Mouse (Mus musculus): ENCODE measurements at regions not wholly inside any gene's neighbourhood (a gene's known extent, or its start where the extent isn't known, plus 50 kb on each side); places are given as distances from the start of the nearest gene placed in this dataset.

DNA sequence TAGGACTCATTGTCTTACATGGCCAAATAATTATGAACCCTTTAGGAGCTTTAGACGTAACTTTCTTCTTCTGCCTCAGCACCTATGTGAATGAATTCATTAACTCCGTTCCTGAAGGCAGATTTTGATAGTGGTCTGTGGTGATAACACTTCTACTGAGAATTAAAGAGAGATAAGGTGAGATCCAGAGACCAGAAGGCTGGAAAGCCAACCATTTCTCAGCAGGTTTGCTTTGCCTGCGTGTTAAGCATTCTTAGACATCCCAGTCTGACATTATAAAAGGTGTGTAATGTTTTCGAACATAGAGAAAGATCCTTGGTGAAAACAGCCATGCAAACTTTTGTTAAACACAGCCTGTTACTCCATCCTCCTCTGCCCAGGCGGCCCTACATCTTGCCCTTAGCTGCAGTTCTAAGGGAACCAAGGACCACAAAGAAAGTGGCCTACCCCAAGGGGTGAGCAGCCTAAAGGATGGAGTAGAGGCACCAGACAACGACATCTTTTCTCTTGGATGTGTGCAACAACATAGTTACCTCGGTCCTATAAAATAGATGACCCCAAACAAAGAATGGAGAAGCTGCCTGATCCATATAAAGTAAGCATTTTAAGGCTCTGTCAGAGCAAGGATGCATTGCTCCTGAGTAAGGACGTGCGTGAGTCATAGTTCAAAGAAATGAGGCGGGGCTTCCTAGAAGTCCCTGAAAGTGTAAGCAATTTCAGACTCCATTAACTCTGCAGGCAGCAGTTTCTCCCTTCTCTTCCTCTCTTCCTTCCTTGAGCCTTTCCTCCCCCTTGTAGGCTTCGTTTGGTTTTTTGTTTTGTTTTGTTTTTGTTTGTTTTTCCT, 55.1 kb upstream of the Xpr1 start:
- peak; percentile 55 for DNase-seq (ENCODE audit: extremely low read depth, low read depth)

DNA sequence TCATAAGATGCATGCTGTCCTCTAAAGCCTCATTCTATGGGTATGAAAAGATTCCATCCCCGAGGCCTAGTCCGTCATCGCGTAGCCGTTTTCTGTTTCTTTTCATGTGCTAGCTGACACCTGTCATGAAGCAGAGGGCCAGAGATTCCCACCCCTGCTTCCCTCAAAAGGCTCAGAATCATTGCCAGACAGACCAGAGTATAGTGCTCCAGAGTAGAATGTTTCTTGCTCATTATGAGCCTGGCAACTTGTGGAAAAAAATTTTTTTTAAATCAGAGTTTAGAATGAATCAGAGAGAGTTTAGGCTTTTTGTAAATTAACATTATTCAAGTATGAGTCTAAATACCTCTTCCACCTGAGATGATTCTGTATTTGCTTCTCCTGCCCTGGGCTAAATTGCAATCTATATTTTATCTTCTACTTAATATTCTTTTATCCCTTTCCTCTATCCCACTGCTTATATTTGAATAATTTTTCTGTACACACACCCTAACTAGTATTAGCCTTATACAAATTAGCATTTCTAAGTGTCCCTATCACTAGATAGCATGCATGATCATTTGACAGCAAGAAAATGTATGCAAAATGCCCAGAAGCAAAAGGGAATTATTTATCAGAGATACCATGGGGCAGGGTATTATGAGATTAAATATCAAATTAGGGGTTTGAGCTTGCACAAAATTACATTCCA, 55.9 kb upstream of the Xpr1 start:
- no peak for DNase-seq (ENCODE audit: extremely low read depth, low read depth)

DNA sequence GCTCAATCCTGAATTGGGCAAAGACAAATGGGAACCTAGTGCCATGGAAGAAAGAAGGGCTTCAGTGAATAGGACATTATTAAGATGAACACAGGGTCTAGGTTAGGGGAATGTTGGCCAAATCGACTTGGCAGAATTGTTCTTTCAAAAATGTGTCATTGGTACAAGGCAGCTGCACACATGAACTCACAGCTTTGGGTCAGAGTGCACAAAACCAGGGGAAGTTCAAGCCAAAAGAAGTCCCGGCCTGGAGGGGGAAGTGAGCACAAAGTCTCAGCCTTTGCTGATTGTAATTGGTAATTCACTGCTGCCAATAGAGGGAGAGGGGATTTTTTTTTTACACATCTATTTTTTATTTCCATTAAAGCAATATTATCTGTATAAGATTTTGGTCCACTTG, 57.8 kb upstream of the Xpr1 start:
- no peak for DNase-seq (ENCODE audit: extremely low read depth, low read depth)

DNA sequence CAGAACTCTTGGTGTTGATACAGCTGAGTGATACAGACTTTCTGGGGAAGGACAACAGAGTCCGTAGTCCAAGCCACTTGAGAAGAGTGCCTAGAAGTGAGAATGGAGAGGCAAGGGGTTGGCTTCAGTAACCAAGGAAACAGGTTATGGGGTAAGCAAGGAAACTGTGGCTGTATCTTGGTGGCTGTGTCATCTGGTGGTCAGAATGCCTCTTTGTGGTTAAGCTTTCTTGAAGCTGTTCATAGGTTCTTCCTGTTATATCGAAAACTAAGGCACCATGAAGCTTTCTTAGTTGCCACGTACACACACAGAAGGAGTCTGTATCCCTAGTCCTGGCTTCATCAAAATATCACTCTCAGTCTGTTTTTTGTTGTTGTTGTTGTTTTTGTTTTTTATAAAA, 59.0 kb upstream of the Xpr1 start:
- peak; percentile 24 for DNase-seq (ENCODE audit: extremely low read depth, low read depth)

DNA sequence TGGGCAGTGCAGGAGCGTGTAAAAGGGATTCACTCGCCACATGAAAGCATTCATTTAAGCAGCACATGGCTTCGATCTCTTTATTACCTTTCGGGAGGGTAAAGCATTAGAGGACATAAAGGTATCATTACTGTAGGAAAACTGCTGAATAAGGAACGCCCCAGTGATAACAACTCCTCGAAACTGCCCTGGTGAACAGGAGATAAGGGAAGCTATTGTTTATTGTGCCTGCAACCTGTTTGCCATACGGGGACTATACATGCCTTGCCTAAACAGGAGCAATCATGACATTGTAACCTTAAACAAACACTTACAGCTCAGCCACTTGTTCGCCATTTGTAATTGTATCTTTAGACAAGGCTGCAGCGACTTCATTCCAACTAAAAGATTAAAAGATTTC, 64.9 kb upstream of the Xpr1 start:
- DNase-seq (ENCODE audit: extremely low read depth, low read depth), result no peak

DNA sequence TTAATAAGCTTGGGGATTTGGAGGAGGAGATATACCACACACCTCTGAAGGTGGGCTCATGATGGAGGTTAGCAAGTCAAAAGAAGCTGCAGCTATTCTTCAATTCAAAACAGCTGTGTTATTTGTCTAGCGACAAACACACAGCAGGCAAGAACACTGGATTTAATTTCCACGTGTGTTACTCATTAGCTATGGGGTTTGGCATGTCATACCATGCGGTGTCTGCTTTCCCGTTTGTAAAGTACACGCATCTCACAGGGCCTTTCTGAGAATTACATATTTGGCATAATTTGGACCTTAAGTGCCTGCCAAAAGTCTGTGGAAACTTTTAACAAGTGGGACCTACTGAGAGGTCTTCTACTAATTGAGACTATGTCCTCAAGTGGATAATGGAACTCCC, 65.5 kb upstream of the Xpr1 start:
- DNase-seq (ENCODE audit: extremely low read depth, low read depth), result no peak

DNA sequence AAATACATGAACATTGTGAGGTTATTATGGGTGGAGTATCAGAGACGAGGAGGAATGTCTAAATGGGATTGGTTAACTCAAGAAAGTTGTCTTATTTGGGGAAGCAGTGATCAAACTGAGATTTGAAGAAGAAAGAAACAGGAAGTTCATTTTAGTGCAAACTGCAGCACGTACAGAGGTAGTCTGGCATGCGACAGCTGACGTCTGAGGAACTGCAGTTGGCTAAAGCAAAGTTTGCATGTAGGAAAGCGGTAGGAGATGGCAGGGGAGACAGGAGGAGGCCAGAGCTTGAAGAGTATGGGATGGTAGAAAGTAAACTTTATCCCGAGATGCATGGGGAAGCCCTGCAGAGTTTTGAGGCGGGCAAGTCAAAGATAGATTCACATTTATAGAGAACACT, 66.5 kb upstream of the Xpr1 start:
- DNase-seq (ENCODE audit: extremely low read depth, low read depth), result peak; percentile 33

DNA sequence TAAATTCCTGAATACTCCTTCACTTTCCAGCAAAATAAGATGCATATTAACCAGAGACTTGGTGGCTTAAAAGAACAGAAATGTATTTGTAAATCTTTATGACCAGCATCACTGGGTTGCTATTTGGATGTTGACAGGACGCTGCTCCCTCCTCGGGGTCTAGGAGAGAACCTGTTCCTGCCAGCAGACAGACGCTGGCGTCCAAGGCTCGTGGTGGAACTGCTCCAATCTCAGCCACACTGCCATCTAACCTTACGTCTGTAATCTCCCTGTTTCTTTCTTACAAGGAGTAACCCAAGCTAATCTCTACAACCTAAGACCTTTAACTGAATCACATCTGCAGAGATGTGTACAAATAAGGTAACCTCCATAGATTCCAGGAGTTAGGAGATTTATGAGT, 70.1 kb upstream of the Acbd6 start:
- DNase-seq (ENCODE audit: extremely low read depth, low read depth), result no peak

DNA sequence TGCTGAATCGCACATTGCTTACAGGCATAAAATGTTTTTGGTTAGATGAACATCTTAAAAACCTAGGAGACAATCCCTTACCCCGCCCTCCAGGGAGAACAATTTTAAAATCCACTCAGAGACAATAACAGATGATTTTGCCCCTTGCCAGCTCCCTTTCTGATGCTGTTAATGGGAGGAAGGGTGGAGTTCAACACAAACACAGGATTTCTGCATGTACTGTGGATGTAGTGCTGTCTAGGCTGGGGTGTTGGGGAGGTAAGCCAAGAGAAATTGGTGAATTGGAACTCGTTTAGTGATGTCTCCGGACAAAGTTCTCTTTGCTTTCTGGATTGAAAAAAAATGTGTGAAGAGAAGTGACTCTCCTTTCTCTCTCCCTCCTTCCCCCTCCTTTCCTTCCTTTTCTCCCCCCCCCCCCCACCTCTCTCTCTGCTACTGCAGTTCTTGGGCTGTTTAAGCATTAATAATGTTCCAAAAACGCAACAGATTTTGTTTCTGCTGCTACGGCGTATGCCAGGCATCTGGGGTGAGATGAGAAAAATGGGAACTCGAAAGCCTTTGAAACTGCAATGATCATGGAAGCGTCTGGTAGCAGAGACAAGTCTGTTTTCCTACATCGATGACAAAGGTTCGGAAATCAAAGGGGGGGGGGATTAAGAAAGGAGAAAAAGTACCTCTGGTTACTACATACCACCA, 68.8 kb upstream of the Acbd6 start:
- no peak for DNase-seq (ENCODE audit: extremely low read depth, low read depth)

DNA sequence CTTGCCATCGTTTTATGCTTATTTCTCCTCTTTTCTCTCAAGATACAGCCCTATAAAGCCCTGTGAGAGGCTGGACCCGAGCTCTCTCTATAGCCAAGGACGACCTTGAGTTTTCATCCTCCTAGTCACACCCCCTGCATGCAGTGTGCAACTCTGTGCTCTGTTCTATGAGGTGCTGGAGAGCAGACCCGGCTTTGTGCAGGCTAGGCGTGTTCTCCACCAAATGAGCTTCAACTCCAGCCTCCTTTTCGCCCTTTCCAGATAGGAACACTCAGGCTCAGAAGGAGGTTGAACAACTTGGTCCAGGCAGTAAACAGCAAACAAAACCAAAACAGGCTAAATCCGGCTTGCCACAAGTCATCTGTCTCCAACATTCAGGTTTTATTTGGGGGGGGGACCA, 67.8 kb upstream of the Acbd6 start:
- no peak for DNase-seq (ENCODE audit: extremely low read depth, low read depth)

DNA sequence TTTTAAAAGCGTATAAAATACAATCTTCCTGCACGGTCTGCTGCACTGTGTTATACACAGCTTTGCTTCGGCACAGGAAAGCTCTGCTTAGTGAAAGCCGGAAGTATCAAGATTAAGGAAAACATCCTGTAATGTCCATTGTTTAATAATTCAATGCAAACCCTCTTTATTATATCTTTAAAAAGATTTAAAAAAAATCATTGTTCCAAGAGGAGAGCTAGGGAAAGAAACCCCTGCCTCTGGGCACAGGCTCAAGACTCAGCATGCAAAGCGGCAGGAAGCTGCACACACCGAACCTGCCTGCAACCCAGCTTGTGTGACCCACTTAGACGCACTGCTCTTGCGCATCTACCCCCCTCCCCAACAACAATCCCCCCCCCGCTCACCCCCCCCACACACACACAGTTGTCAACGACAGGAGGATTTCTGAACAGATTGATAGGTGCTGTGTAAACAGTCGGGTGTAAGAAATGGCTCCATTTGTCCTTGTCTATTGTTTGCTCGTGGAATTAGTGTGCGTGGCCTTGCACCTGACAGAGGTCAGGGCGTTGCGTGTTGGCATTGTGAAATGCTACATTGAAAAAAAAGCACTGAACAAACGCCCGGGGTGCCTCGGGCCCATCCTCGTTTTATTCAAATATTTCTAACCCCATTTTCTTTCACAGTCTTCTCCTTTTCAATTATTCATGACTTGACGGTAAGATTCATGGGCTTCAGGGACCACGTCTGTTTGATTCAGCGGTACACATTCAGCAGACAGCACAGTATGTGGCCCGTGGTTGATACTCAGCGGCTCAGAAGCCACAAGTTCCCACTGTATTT, 66.5 kb upstream of the Acbd6 start:
- no peak for DNase-seq (ENCODE audit: extremely low read depth, low read depth)

DNA sequence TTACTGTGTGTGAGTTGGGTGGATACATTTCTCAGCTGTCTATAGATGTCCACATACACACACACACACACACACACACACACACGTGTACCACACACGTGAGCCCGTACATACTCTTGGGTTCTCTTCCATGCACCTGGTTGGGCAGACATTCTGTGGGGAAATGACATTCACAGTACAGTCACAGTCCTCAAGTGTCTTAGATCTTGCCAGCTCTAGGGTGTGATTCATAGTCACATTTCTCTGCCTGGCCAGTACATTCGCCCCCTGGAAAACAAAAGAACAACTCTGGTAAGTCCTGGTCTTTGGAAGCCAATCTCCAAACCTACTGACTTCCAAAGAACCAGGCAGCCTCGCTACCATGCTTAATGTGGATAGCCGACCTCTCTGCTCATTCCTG, 64.6 kb upstream of the Acbd6 start:
- no peak for DNase-seq (ENCODE audit: extremely low read depth, low read depth)

DNA sequence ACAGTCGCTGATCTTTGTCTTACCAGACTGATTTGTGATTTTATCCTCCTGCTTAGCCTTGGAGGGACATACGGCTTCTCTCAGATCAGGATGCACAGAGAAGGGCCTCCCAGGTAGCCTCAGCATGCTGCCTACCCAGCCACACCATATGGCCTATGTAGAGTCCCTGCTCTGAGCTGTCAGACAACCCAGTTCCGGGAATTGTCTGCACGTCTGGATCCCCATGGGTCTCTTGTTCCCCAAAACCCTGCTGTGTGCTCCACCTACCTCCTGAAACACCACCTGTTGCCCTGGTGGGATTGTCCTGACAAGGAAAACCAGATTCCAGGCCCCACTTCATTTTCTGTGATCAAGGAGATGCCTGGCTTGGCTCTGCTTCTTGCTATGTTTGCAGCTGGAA, 64.1 kb upstream of the Acbd6 start:
- no peak for DNase-seq (ENCODE audit: extremely low read depth, low read depth)

DNA sequence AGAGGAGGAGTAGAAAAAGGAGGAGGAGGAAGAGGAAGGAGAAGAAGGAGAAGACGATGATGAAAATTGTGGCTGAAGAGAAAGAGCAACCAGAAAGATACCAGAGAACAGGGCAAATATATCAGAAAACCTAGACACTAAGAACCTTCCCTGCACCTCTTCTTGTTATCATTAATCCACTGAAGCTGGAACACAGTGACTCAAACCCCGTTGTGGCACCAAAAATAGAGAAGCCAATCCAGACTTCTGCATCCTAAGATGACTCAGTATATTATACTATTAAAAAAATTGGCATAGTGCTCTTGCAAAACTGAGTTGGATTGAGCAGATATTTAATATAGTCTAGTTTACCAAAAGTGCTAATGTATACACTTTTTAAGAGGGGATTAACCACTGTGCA, 63.6 kb upstream of the Acbd6 start:
- peak; percentile 11 for DNase-seq (ENCODE audit: extremely low read depth, low read depth)

DNA sequence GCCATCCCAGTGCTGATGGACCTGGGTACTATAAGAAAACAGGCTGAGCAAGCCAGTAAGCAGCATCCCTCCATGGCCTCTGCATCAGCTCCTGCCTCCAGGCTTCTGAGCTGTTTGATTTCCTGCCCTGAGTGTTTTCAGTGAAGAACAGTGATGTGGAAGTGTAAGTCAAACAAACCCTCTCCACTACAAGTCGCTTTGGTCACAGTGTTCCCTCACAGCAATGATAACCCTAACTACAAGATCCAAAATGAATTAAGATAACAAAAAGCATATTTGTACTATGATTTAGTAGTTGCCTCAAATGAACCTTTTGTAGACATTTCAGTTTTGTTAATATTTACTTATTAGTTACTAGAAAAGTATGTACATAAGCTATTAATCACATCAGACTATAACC, 58.2 kb upstream of the Acbd6 start:
- no peak for DNase-seq (ENCODE audit: extremely low read depth, low read depth)

DNA sequence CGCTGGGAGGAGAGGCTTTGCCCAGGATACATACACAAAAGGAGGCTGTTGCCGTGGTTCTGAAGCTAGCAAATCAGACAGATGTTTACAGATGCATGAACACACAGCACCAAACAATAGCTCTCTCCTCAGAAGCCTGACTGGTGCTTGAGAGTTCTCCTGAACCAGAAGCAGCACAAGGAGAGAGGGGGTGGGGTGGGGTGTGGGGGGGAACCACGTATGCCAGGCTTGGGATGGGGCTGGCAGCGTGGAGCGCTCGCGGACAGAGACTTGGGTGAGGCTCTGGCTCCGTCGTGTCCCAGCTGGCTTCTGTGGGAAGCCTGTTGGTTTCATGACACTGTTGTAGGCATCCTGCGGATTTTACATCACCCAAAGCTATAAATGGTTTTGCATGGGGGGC, 55.1 kb upstream of the Acbd6 start:
- no peak for DNase-seq (ENCODE audit: extremely low read depth, low read depth)

DNA sequence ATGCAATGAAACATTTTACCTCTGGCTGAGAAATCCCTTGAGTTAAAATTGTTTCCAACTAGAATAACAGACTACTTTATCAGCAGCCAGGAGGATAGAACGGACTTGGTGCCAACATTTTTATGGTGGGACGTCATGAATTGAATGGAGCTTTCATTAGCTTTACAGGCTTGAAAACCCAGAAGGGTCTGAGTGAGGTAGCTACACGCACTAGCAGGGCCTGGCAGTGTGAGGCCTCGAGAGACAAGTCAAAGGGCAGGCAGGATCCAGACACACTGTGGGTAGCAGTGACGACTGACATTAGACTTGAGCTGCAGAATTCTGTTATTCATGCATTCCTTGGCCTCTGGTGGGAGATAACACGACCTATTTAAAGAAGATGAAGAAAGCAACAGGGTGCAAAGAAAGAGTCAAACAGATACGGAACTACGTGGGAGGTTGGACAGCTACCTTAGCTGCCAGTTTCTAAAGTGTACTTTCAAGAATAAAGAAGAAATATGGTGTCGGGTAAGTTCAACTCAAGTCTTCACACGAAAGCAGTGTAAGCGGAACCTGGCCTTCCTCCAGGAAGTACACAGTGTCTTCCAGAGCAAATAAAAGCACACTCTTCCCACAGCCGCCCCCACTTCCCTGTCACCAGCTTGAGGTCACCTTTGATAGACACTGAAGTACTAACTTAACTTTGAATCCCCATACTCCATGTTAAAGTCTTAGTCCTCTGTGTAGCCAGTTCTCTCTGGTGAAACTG, 53.2 kb upstream of the Acbd6 start:
- DNase-seq (ENCODE audit: extremely low read depth, low read depth), result no peak

DNA sequence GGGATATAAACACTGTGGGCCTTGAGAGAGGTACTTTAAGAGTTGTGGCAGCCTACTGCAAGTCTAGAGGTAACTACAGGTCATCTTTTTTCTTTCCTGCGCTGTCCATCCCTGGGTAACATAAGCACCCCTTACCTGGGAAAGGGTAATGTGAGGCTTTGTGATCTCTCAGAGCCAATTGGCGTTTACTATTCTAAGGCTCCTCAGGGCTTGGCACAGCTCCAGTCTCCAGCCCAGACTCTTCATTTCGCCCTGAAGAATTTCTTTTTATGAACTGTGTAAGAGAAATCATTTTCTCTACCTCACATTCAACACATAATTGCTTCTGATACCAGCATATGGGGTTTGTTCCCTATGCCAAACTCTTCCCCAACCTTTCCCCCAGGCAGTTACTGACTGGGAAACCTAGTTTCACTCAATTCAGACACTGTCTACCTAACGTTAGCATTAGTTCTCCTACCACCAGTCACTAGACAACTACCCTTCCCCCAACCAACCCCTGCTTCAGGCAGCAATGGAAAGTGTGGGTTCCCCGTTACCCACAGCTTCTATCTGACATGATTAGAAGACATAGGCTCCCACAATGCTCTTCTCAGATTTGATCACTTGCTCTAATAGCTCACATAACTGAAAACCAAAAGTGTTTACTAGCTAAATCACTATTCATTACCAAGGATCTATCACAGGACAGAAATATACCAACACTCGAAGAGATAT, 52.4 kb upstream of the Acbd6 start:
- no peak for DNase-seq (ENCODE audit: extremely low read depth, low read depth)

All from MEL-GATA-1-ER (cell line).